Mouse (Mus musculus): ENCODE data around the gene Mdm2. TPM values are rescaled to one million over a fixed set of nuclear protein-coding genes. Genes with fewer than 3 reads are reported as not detected.

Gene Mdm2
- total RNA-seq, 2 experiments from 2014 or later = 52.3 to 52.5 TPM

DNA sequence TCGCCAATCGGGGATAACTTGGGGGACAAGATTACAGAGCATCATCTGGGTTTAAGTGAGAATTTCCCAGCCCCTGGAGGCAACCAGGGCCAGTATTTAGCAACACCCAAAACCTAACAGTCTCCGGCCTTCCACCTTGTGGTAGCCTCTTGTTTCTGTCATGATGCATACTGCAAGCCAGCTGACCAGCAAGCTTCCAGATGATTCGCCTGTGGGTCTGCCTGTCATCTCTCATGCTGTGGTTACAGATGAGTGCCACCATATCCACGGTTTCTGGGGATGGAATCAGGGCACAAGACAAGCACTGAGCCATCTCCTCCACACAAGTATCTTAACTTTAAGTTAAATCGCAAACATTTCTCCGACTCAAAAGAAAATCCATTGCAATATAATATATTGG is 23.0 kb downstream of the Mdm2 start:
- intact Hi-C loops (cut with DNase I) = no loop called here
- no peak for DNase-seq

DNA sequence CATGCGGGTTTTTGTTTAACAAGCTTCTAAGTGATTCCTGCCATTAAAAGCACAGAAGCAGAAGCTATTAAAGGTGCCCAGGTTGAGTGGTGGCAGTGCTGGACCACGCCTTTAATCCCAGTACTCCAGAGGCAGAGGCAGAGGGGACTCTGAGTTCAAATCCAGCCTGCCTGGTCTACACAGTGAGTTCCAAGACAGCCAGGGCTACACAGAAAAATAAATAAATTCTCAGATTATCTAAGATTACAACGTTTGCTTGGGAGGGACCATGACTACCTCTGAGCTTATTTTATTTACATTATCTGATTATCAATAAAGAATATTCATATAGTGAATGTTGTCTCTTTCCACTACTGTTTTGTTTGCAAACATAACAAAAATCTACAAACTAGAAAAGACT is 23.5 kb downstream of the Mdm2 start:
- no peak for DNase-seq

DNA sequence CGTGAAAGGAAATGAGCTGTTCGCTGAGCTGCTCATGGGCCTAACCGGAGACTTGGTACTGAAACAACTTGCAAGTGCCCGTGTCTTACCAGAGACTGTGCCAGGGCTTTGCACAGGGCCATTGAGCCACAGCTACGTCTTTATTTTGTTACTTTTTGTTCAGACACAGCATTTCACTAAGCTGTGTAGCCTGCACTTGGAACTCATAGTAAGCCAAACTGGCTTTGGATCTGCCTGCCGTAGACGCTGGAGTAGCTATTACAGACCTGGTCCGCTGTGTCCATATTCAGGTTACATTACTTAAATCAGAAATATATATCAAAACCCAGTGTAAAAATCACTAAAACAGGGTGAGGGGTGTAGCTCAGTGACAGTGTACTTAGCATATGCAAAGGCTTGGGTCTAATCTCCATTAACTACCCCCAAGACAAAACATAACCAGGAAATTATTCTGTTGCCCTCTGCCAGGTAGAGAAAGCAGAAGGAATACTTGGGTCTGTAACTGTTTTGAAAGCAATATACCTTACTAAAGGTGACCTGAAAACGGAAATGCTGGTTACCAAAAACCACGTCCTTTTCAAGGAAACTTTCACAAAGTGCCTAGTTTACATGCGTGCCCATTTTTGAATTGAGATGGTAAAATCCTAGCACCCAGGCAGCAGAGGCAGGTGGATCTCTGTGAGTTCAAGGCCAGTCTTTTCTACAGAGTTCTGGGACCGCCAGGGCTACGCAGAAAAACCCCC is 24.5 kb downstream of the Mdm2 start:
- intact Hi-C loops (cut with DNase I) = no loop called here
- no peak for DNase-seq

More for the DNA sequence above, 23.5 kb downstream of the Mdm2 start:
- intact Hi-C loops (cut with DNase I) = no loop called here

DNA sequence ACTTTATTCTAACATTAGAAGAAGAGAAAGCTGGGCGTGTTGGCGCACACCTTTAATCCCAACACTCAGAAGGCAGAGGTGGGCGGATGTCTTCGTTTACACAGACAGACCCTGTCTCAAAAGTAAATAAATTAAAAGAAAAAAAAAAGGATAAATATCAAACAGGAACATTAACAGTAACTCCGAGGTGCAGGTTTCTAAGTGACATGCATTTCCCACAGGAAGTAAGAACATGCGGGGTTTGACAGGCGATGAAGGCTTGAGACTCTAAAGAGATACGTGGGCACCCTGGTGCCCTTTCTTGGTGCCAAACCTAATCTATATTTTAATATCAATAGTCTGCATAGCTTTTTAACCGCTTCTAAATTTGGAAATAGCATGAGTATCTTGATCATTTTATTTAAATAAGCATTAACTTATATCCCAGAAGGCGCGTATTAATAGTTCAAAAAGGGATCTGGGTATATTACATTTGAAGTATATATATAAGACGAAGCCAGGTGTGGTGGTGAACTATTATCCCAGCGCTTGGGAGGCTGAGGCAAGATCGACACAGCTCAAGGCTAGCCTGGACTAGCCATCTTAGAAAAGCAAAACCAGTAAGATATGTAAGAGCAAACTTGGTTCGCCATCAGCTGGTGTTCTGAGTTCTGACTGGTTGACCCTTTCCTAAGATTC is 25.2 kb downstream of the Mdm2 start:
- DNase-seq = no peak
- intact Hi-C loops (cut with DNase I) = no loop called here

DNA sequence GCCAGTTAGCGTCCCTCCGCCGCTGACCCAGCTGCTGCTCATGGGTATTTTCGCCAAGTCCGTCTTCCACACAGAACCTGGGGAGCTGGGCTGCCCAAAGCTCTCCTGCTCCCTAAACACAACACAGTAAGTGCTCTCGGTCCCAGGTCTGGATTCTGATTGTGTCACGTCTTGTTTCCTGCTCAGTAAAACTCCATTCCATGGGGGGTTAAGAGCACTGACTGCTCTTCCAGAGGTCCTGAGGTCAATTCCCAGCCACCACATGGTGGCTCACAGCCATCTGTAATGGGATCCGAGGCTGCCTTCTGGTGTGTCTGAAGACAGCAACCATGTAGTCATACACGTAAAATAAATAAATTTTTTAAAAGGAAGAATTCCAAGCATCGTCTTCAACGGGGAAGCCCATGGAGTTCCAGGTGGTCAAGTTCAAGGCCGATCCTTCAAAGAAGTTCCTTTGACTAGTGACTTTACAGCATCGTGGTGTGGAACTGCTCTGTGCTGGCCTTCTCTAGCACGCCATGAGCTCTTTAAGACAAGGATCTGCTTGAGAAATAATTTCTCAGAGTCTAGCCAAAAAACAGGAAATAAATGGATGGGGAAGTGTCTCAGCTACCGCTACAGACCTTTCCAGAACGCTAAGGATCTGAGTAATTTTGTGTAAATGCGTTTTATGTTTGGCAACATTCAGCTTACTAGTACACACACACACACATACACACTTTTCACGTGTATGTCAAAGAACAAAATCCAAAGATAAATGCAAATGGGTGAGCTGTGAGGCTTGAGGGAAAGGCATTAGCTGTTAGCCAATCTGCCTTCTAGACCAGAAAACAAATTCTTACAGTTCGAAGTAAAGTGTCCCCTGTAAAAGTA is 26.0 kb downstream of the Mdm2 start:
- DNase-seq = no peak
- intact Hi-C loops (cut with DNase I) = no loop called here

DNA sequence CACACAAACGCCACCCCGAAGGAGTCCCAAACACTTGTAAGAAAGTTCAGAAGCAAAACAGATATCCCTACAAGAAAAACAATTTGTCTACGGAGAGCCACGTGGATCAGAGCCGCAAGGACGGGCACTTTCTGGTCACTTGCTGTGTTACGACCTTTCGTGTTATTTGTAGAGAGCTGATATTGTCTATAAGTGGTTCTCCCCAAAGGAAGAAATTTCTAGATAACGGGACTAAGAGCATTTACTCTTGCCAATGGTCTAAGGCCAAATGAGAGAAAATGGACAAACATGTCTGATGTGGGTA is 26.9 kb downstream of the Mdm2 start:
- DNase-seq = no peak
- intact Hi-C loops (cut with DNase I) = no loop called here

DNA sequence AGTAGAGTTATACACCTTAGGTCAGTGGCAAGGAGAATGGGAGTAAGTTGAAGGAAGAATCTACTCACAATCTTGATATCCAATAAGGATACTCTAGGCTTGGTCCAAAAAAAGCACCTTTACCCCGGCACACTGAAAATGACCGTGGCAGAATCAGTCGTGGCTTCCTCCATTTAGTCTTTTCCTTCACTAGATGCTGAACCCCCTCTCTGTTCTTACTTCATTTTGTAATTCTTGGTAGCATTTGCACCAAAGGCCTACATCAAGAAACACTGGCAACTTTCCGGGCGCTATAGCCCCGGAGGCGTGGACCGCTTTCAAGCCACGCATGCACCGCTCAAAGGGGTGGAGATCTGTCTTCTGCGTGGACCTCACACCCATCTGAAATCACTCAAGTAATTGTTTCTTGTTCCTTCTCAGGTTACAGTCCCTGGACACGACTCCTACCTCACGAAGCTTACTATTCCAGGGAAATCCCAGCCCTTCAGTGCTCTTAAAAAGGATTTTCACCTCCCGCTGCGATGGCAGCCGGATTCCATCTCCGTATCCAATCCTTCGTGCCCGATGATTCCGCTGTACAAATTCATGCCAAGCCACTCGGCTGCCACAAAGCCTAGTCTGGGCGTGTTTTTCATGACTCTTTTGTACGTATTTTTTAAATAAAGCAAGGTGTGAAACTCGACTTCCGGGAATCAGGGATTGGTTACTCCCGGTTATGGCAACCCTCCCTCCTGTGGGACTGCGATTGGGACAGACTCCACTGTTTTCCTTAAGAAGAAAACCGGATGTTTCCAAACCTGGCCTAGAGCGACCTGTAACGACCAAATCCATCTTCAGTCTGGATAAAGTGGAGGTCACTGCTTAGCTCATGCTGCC is 27.5 kb downstream of the Mdm2 start:
- intact Hi-C loops (cut with DNase I) = no loop called here
- DNase-seq = no peak

DNA sequence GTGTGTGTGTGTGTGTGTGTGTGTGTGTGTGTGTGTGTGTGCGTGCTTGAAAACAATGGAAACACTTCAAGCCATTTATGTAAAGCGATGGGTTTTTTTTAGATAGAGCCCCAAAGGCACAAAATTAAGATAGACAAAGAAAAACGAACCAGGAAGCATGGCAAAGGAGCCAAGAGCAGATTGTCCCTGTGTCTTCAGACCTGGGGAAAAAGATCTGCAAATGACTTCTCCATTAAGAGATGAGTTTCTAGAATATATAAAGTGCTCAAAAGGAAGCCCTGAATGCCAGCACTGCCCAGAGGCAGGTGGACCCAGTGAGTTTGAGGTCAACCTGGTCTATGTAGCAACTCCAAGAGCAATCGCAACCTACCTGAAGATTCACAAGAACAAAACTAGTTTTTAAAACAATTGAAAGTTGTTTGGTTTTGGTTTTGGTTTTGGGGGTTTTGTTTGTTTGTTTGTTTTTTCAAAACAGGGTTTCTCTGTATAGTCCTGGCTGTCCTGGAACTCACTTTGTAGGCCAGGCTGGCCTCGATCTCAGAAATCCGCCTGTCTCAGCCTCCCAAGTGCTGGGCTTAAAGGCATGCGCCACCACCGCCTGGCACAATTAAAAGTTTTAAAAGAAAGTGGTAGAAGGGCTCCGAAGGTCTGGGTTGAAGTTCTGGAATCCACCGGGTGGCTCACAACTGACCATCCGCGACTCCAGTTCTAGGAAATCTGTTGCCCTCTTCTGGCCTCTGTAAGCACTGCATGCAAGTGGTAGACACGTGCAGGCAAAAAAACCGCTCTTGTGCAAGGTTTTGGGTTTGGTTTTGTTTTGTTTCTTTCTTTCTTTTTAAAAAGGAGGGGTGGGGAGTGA is 28.3 kb downstream of the Mdm2 start:
- peak; percentile 35 to 60 for DNase-seq
- intact Hi-C loops (cut with DNase I) = no loop called here

DNA sequence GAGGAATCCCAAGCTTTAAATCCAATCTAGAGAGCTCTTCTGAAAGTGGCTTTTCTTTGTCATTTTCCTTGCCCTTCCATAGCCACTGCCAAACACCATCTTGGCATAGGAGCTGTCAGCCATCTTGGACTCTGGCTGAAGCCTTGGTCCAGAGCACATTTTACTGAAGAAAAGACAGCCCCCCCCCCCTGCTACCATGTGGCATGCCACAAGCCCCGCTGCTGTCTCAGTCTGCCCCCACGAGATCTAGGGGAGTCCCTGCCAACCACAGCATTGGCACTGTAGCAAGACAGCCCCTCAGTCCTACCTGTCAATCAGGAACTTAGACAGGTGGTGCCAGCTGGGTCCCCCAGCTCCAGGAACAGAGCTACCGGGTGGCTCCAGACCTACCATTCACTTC is 29.0 kb downstream of the Mdm2 start:
- intact Hi-C loops (cut with DNase I) = no loop called here
- DNase-seq = no peak

DNA sequence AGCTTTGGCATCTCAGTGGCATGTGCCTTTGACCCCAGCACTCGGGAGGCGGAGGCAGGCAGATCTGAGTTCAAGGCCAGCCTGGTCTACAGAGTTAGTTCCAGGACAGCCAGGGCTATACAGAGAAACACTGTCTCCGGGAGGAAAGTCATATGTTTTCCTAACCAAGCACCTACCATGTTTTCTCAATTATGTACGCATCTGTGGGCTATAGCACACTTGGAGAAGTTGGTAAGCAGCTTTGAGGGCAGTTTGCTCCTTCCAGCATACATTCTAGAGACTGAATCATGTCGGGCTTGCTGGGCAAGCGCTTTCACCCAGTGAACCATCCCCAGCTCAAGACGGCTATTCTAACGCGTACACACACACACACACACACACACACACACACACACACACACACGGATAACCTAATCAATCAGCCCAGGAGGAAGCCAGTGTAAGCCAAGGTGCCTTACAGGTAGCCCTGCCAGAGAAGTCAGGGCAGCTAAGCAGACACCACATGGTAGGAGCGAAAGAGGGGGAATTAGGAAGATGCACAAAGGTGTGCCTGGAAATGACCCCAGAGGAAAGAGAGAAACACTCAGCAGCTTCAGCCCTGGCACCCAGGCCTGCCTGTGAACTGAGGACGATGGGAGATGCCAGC is 29.6 kb downstream of the Mdm2 start:
- intact Hi-C loops (cut with DNase I) = no loop called here
- DNase-seq = no peak

DNA sequence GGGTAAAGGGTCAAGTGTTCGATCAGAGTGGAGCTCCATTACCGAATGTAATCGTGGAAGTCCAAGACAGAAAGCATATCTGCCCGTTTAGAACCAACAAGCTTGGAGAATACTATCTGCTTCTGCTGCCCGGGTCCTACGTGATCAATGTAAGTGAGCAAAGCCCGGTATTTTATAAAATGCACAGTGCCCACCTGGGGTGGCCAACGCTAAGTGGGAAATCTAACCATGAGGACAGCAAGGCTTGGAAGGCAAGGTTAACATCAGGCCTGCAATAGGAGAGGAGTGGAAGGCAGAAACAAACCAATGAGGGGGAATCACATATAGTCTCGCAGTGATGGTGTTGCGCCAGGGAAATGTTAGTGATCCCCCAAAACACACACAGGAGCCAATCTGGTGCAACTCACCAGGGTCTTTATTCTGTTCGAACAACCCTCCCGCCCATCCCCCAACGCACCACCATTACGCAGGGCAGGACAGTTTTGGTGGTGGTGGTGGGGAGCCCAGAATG is 30.5 kb downstream of the Mdm2 start:
- no peak for DNase-seq
- intact Hi-C loops (cut with DNase I) = no loop called here

DNA sequence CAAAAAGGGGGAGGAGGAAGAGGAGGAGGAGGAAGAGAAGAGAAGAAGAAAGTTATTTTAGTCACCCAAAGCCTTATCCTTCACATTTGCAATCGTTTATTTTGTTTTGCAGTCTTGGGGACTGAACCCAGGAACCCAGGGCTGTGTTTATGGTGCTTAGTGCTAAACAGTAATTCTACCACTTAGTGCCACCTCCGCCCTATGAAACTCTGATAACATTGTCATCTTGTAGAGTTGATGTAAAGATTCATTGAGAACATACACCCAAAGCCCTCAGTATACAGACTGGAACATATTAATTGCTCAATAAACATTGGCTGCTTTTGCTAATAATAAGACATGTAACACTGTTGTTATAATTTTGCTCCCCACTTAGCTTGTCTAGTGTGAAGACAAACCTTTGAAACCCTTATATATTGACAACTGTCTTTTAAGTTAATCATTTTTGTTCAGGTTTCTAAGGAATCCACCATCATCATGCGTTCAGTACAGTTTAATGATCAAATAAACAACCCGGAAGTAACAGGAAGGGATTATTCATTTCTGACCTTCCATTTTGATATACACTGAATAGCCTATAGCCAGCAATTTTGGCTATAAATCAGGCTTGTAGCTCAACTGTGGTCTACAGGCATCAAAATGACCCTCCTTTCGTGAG is 31.4 kb downstream of the Mdm2 start:
- intact Hi-C loops (cut with DNase I) = no loop called here
- no peak for DNase-seq

DNA sequence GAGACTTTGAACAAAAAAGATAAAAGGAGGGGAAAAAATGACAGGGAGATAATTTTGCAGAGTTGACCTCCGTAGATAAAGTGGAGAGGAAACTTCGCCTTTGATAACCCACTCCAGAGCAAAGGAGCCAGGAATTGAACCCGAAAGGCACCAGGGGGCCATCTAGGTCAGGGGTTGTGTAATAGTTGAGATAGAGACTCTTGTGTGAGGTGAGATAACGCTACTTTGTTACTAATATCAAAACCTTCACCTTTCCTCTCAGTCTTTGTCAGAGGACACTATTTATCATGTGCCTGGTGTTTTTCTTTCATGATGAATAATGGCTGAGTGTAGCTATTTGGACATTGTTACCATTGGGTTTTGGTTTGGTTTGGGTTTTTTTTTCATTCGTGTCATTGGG is 32.2 kb downstream of the Mdm2 start:
- intact Hi-C loops (cut with DNase I) = no loop called here
- no peak for DNase-seq

DNA sequence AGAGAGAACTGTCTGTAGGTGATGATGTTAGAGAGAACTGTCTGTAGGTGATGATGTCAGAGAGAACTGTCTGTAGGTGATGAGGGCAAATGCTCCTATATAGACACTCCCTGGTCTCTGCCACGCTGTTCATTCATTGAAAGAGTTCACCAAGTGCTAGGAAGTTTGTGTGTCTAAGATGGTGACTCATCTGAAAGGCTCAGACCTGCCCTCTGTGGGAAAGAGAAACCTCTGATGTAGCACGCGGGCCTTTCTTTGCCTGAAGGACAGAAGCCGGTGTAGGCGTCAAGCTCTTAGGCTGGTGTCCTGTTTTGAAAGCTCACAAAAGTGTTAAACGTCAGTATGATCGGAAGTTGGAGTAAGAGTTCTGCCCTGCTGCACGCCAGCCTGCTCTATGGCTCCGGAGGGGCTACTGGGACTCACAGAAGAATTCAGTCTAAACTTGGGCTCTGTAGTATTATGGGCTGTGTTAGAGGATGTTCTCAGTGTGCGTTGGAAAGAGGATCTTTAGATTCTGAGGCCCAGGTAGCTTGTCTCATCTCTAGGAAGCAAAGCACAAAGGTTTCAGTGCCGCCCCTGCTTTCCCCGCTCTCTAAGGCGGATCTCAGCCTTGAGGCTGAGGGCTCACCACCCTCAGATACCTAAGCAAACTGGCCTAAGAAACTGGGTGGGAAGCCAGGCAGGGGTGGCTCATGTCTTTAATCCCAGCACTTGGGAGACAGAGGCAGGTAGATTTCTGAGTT is 32.9 kb downstream of the Mdm2 start:
- intact Hi-C loops (cut with DNase I) = loop anchor here (1.0 to 2.0 kb wide), 2 partner anchors 161 to 222 kb away; no protein-coding TSS in a partner anchor
- no peak for DNase-seq

DNA sequence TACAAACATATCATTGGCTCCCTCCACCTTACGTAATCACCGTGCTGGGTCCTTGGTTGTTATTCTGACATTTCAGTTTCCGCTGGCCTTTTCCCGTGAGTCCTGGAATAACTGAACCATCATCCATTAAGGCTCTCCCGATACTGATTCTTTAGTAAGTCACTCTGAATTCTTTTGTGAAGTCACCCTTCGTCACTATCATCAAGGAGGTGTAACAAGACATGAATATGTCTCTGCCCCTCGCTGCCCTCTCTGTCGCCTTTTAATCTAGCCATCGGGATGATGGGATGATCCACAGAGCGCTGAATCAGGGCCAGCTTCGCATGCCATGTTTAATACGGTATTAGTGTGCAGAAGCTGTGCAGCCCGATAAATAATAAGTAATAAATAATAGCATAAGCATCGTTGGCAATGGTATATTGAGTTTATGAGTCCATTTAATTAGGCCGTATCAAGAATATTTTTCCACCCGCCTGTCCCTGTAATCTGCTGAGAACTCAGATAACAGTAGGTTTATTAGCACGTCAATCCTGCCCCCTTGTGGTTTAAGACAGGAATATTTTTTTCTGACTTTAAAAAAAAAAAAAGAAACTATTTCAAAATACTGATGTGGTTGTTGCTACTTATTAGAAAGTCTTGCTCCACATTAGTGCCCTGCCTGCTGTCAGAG is 33.8 kb downstream of the Mdm2 start:
- intact Hi-C loops (cut with DNase I) = loop anchor here (1.0 to 2.0 kb wide), 2 partner anchors 160 to 221 kb away; no protein-coding TSS in a partner anchor
- DNase-seq = peak in 1 of 2 experiments; percentile 30

DNA sequence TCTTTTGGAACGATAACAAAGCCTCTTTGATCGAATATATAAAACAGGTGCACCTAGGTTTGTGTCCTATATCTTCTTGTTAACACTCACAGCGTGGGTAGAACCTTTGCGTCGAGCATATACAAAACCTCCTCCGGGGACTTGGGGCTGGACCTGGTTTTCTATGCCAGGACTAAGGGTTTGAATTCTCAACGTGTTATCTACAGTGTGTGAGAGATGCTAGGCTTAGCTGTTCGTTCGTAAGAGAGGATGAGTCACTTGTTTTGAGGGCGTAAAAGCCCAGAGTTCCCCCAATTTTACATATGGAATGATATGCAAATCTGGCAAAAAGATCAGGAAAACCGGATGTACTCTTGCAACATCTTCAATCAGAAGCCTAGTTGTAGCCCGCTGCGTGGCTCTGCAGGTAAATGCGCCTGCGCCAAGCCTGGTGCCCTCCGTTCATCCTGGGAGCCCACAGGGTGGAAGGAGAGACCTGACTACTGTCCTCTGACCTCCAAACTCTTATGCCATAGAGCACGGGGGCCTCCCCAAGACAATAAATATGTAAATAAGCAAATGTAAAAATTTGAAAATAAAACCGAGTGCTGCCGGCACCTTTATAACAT is 34.4 kb downstream of the Mdm2 start:
- no peak for DNase-seq
- intact Hi-C loops (cut with DNase I) = loop anchor here (2.0 kb wide), 1 partner anchor 159 kb away; no protein-coding TSS in a partner anchor

Data from heart, postnatal 14 days (tissue).